Mouse (Mus musculus) limb, embryonic 14.5 days (tissue): ENCODE measurements at regions not wholly inside any gene's neighbourhood (a gene's known extent, or its start where the extent isn't known, plus 50 kb on each side); places are given as distances from the start of the nearest gene placed in this dataset.

ENCODE experiments used
- ATAC-seq: fragments of 200-750 bp; cut with Nextera tagmentation; 2 replicates; pipeline ENCODE4 v1.8.0; 2017; ENCODE audit warnings: low read depth, moderate number of reproducible peaks, moderate TSS enrichment; ENCODE audit not compliant: low FRiP score
- DNase-seq: peaks from one replicate; pipeline ENCODE4 v3.0.0-alpha.2; 2015; ENCODE audit warnings: low spot score
- H3K27ac ChIP-seq: fragments of 300-500 bp; sonication (generic); replicated peaks from 2 replicates; pipeline ENCODE4 v1.5.1; 2014; ENCODE audit warnings: low read depth, mild to moderate bottlenecking, low read length, moderate library complexity, mixed read lengths
- H3K27me3 ChIP-seq: fragments of 300-500 bp; sonication (generic); 2 replicates; pipeline ENCODE4 v1.6.1; 2014; ENCODE audit warnings: low read length, mixed read lengths; ENCODE audit not compliant: control insufficient read depth, insufficient read depth
- H3K36me3 ChIP-seq: fragments of 300-500 bp; sonication (generic); 2 replicates; pipeline ENCODE4 v1.6.1; 2014; ENCODE audit warnings: mild to moderate bottlenecking, low read length, moderate library complexity, mixed read lengths; ENCODE audit not compliant: control insufficient read depth, insufficient read depth
- H3K4me1 ChIP-seq: fragments of 300-500 bp; sonication (generic); 2 replicates; pipeline ENCODE4 v1.6.1; 2014; ENCODE audit warnings: antibody characterized with exemption, low read length, mixed read lengths; ENCODE audit not compliant: control insufficient read depth, insufficient read depth
- H3K4me2 ChIP-seq: fragments of 300-500 bp; sonication (generic); replicated peaks from 2 replicates; pipeline ENCODE4 v1.6.1; 2014; ENCODE audit warnings: low read depth, mild to moderate bottlenecking, low read length, moderate library complexity; ENCODE audit not compliant: severe bottlenecking
- H3K4me3 ChIP-seq: fragments of 300-500 bp; sonication (generic); replicated peaks from 2 replicates; pipeline ENCODE4 v1.5.1; 2014; ENCODE audit warnings: low read length
- H3K9ac ChIP-seq: fragments of 300-500 bp; sonication (generic); 2 replicates; pipeline ENCODE4 v1.6.1; 2014; ENCODE audit warnings: mild to moderate bottlenecking, low read depth, low read length, moderate library complexity; ENCODE audit not compliant: severe bottlenecking
- H3K9me3 ChIP-seq: fragments of 300-500 bp; sonication (generic); 2 replicates; pipeline ENCODE4 v1.6.1; 2016; ENCODE audit warnings: low read length; ENCODE audit not compliant: control insufficient read depth
- POLR2A ChIP-seq: fragments of 200-500 bp; IDR thresholded peaks from 2 replicates; pipeline ENCODE4 v1.8.0; 2012; ENCODE audit warnings: inconsistent platforms, mild to moderate bottlenecking, moderate library complexity, borderline replicate concordance; ENCODE audit not compliant: insufficient read depth, insufficient read length; ENCODE audit errors: extremely low read depth
- WGBS: fragments of 180-500 bp; shearing (Covaris S2); extraction: QIAGEN DNeasy Blood & Tissue Kit; methylation state at CpG from one replicate; pipeline ENCODE4 v1.1.7; 2014; 5-methylcytosine and 5-hydroxymethylcytosine counted together

- Histone ChIP-seq H3K27ac (no peak overlapping the region), H3K9me3 (no peaks in the 10 kb centered on the region), H3K36me3 (no peaks in the 10 kb centered on the region), H3K9ac (no peak overlapping the region), H3K4me3 (no peak overlapping the region), H3K4me2 (no peak overlapping the region), H3K27me3 (no peaks in the 10 kb centered on the region), H3K4me1 (no peaks in the 10 kb centered on the region)
- DNase-seq (no peak), ATAC-seq (no peak)
- TF ChIP-seq POLR2A = no peak
- 77% methylated on average over 5 of the region's 5 CpGs for WGBS
These were observed 118.3 kb downstream of the Snx10 start for GRCm38 (mm10) chr6:51641965-51642364.

DNA sequence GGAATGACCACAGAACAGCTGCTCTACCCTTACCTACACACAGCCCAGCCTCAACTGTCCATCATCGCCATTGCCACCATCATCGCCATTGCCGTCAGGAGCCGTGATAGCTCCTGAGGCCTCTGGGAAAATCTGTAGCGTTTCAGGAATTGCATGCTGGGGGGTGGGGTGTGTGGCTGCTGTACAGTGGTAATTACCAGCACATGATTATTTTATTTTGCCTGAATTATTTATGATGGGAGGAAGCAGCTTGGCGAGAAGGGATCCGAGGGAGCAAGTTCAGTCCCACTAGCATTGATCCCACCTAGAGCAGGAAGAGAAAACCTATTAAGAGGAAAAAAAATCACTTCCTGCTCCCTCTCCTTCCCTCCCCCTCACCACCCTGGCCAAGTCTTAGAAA, 125.1 kb downstream of the Snx10 start:
- Histone ChIP-seq H3K4me2 (no peak overlapping the region), H3K27ac (no peak overlapping the region), H3K4me3 (no peak overlapping the region), H3K4me1 (peaks cover 12% of the 10 kb centered on the region), H3K9ac (no peak overlapping the region), H3K36me3 (no peaks in the 10 kb centered on the region), H3K27me3 (no peaks in the 10 kb centered on the region), H3K9me3 (no peaks in the 10 kb centered on the region)
- WGBS = 67% methylated on average over 7 of the region's 7 CpGs
- ATAC-seq = no peak
- TF ChIP-seq POLR2A = no peak
- DNase-seq = no peak

- WGBS = 89% methylated on average over 8 of the region's 8 CpGs
These were observed 130.1 kb downstream of the Snx10 start for GRCm38 (mm10) chr6:51653753-51654152.

DNA sequence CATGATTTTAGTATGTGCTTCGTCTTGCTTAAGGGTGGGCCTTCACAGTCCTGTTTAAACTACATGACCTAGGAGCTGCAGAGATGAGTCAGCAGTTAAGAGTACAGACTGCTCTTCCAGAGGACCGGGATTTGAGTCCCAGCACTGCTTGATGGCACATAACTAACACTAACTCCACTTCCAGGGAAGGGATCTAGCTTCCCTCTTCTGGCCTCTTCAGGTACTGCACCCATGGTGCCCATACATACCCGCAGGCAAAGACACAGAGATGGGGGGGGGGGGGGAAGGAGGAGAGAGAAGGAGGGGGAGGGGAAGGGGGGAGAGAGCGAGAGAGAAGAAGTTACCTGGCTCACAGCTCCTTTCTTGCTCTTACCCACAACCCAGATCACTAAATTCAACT, 131.3 kb downstream of the Snx10 start:
- H3K4me2 ChIP-seq = no peak overlapping the region
- H3K9me3 ChIP-seq = no peaks in the 10 kb centered on the region
- DNase-seq (no peak), ATAC-seq (no peak)
- no peak for TF ChIP-seq POLR2A
- H3K36me3 ChIP-seq = no peaks in the 10 kb centered on the region
- no peaks in the 10 kb centered on the region for H3K27me3 ChIP-seq
- no peak overlapping the region for H3K27ac ChIP-seq
- H3K9ac ChIP-seq = no peak overlapping the region
- no peak overlapping the region for H3K4me3 ChIP-seq
- no peaks in the 10 kb centered on the region for H3K4me1 ChIP-seq
- WGBS = 88% methylated on average over 4 of the region's 4 CpGs

More at GRCm38 (mm10) chr6:51653753-51654152, 130.1 kb downstream of the Snx10 start:
- no peak for TF ChIP-seq POLR2A
- no peaks in the 10 kb centered on the region for H3K36me3 ChIP-seq
- no peak overlapping the region for H3K27ac ChIP-seq
- H3K4me1 ChIP-seq = peaks cover 9% of the 10 kb centered on the region
- ATAC-seq (no peak), DNase-seq (no peak)
- no peaks in the 10 kb centered on the region for H3K27me3 ChIP-seq
- no peak overlapping the region for H3K9ac ChIP-seq
- no peaks in the 10 kb centered on the region for H3K9me3 ChIP-seq
- no peak overlapping the region for H3K4me3 ChIP-seq
- H3K4me2 ChIP-seq = no peak overlapping the region

- Histone ChIP-seq H3K27ac (no peak overlapping the region), H3K9me3 (no peaks in the 10 kb centered on the region), H3K9ac (no peak overlapping the region), H3K36me3 (no peaks in the 10 kb centered on the region), H3K27me3 (no peaks in the 10 kb centered on the region), H3K4me1 (no peaks in the 10 kb centered on the region), H3K4me3 (no peak overlapping the region), H3K4me2 (no peak overlapping the region)
- TF ChIP-seq POLR2A = no peak
- DNase-seq (no peak), ATAC-seq (no peak)
- 72% methylated on average over 7 of the region's 7 CpGs for whole genome bisulfite sequencing
These were observed 132.4 kb downstream of the Snx10 start for GRCm38 (mm10) chr6:51656078-51656477.
